Comparison of ENCODE assay signal across 11 mouse cellular contexts in the genomic region with DNA sequence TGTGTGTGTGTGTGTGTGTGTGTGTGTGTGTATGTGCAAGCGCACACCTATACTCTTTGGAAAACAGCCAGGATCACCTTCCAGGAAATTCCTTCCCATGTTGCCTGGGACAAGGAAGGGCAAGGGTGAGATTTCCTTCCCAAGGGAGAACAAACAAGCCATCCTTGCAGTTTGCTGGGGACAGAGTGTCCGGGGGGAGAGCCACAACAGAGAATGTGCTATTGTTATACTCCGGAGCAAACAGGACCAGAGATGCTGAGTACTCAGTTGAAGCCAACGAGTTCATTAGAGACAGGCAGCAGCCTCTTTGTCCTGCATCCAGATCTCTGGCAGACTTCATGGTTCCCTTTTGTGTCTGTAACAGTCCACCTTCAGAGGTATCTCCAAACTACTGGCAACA. TPM values are rescaled to one million over a fixed set of nuclear protein-coding genes. Genes with fewer than 3 reads are reported as not detected.
A peak's percentile ranks its signal among the peaks of the same experiment; 100 is the strongest.
DNase-seq lines count a peak whose midpoint lies in the region; ATAC-seq and TF ChIP-seq lines count a peak whose summit lies in the region.
"Had no signal": no experiment of that assay in that cellular context is flagged by ENCODE, and none has a peak within 500 bp of the region (broad histone marks: within the 10 kb centered on the region; RNA-seq: fewer than 3 reads in every experiment).

No protein-coding gene starts in this region.

- no peak overlapping the region; the same call in 1 of the 2 replicates for H3K9ac ChIP-seq in embryonic facial prominence, embryonic 13.5 days
- H3K9ac ChIP-seq in heart, embryonic 12.5 days: no peak overlapping the region
- no peak overlapping the region for H3K9ac ChIP-seq in stomach, postnatal 0 days (ENCODE audit: low read length)
- H3K9ac ChIP-seq: forebrain, embryonic 13.5 days; stomach, embryonic 15.5 days had no signal

- no peak for DNase-seq in embryonic facial prominence, embryonic 10.5 days (ENCODE audit: low spot score)
- DNase-seq in heart, embryonic 10.5 days (ENCODE audit: low spot score): no peak
- DNase-seq in lung, postnatal 36 days: peak; percentile 49
- no peak for DNase-seq in lung, postnatal 14 days
- DNase-seq in stomach, postnatal 0 days (ENCODE audit: low spot score): peak; percentile 48
- DNase-seq in thymus, adult 2 months: no peak

- TF ChIP-seq EP300 in stomach, postnatal 0 days (optimal IDR thresholded peaks at IDR 0.05): no peak

- H3K4me1 ChIP-seq in embryonic facial prominence, embryonic 13.5 days: peaks cover 65% of the 10 kb centered on the region
- H3K4me1 ChIP-seq in embryonic facial prominence, embryonic 10.5 days: peaks cover 68% of the 10 kb centered on the region
- peaks cover 59% of the 10 kb centered on the region for H3K4me1 ChIP-seq in heart, embryonic 10.5 days
- H3K4me1 ChIP-seq in heart, embryonic 12.5 days (replicated peaks): peaks cover 57% of the 10 kb centered on the region
- 0 out of 2 replicates have a peak, but pooled peaks cover 2% of the 10 kb centered on the region for H3K4me1 ChIP-seq in stomach, postnatal 0 days (replicated peaks; ENCODE audit: control insufficient read depth, insufficient read depth)
- peaks cover 33% of the 10 kb centered on the region for H3K4me1 ChIP-seq in thymus, adult 2 months (replicated peaks; ENCODE audit: control insufficient read depth, insufficient read depth, low read length)

- no peak overlapping the region for H3K27ac ChIP-seq in embryonic facial prominence, embryonic 13.5 days
- no peak overlapping the region for H3K27ac ChIP-seq in embryonic facial prominence, embryonic 10.5 days (replicated peaks)
- H3K27ac ChIP-seq in heart, embryonic 10.5 days: 0 out of 2 replicates have a peak overlapping the region, but pooled peaks have one; percentile 36
- no peak overlapping the region for H3K27ac ChIP-seq in heart, embryonic 12.5 days (ENCODE audit: poor library complexity, severe bottlenecking)
- H3K27ac ChIP-seq in stomach, postnatal 0 days (replicated peaks): no peak overlapping the region
- H3K27ac ChIP-seq in thymus, adult 2 months (ENCODE audit: control insufficient read depth, insufficient read depth, low read length): no peak overlapping the region
- H3K27ac ChIP-seq: forebrain, embryonic 13.5 days; hindbrain, embryonic 12.5 days; stomach, embryonic 15.5 days had no signal

- peaks cover 73% of the 10 kb centered on the region for H3K27me3 ChIP-seq in embryonic facial prominence, embryonic 13.5 days
- H3K27me3 ChIP-seq in embryonic facial prominence, embryonic 10.5 days (replicated peaks; ENCODE audit: low read depth, poor library complexity, severe bottlenecking): peaks cover 88% of the 10 kb centered on the region
- peaks cover 78% of the 10 kb centered on the region for H3K27me3 ChIP-seq in heart, embryonic 10.5 days (ENCODE audit: insufficient read depth, poor library complexity, severe bottlenecking)
- peaks cover 73% of the 10 kb centered on the region for H3K27me3 ChIP-seq in heart, embryonic 12.5 days (replicated peaks)
- no peaks in the 10 kb centered on the region; the same call in 1 of the 2 replicates for H3K27me3 ChIP-seq in stomach, postnatal 0 days (ENCODE audit: control insufficient read depth, insufficient read depth, low read length)
- H3K27me3 ChIP-seq in thymus, adult 2 months (ENCODE audit: control insufficient read depth, insufficient read depth, low read length): peaks cover 15% of the 10 kb centered on the region; the same call in 1 of the 2 replicates

- no peak for TF ChIP-seq CTCF in stomach, postnatal 0 days (IDR thresholded peaks at IDR 0.05; ENCODE audit: low read depth)
- TF ChIP-seq CTCF in thymus, adult 2 months (IDR thresholded peaks at IDR 0.05; ENCODE audit: borderline replicate concordance, control insufficient read depth, extremely low read depth, insufficient read depth, low read length, poor library complexity): no peak

- H3K4me2 ChIP-seq in embryonic facial prominence, embryonic 13.5 days: peak overlapping the region; percentile 78
- no peak overlapping the region for H3K4me2 ChIP-seq in heart, embryonic 12.5 days
- no peak overlapping the region for H3K4me2 ChIP-seq in stomach, postnatal 0 days (replicated peaks; ENCODE audit: low read depth)

- 48% methylated on average over 4 of the region's 4 CpGs for WGBS in embryonic facial prominence, embryonic 13.5 days
- 62% methylated on average over 4 of the region's 4 CpGs for WGBS in embryonic facial prominence, embryonic 10.5 days
- 74% methylated on average over 4 of the region's 4 CpGs for WGBS in heart, embryonic 10.5 days
- 68% methylated on average over 4 of the region's 4 CpGs for WGBS in heart, embryonic 12.5 days
- WGBS in stomach, postnatal 0 days: 52% methylated on average over 4 of the region's 4 CpGs
- WGBS in thymus, adult 2 months: 92% methylated on average over 4 of the region's 4 CpGs

- H3K9me3 ChIP-seq in embryonic facial prominence, embryonic 13.5 days: no peaks in the 10 kb centered on the region
- no peaks in the 10 kb centered on the region for H3K9me3 ChIP-seq in embryonic facial prominence, embryonic 10.5 days
- no peaks in the 10 kb centered on the region for H3K9me3 ChIP-seq in heart, embryonic 10.5 days
- no peaks in the 10 kb centered on the region for H3K9me3 ChIP-seq in heart, embryonic 12.5 days (replicated peaks)
- no peaks in the 10 kb centered on the region for H3K9me3 ChIP-seq in stomach, postnatal 0 days (ENCODE audit: control insufficient read depth, low read length)
- H3K9me3 ChIP-seq: forebrain, embryonic 13.5 days; hindbrain, embryonic 12.5 days; stomach, embryonic 15.5 days had no signal

- H3K4me3 ChIP-seq in embryonic facial prominence, embryonic 13.5 days: no peak overlapping the region
- H3K4me3 ChIP-seq in embryonic facial prominence, embryonic 10.5 days: no peak overlapping the region
- no peak overlapping the region for H3K4me3 ChIP-seq in heart, embryonic 10.5 days
- no peak overlapping the region for H3K4me3 ChIP-seq in heart, embryonic 12.5 days
- no peak overlapping the region for H3K4me3 ChIP-seq in stomach, postnatal 0 days (ENCODE audit: low read depth, low read length)
- no peak overlapping the region for H3K4me3 ChIP-seq in thymus, adult 2 months (ENCODE audit: control insufficient read depth, insufficient read depth, low read length)
- H3K4me3 ChIP-seq: forebrain, embryonic 13.5 days; hindbrain, embryonic 12.5 days; stomach, embryonic 15.5 days had no signal

- ATAC-seq in embryonic facial prominence, embryonic 13.5 days (ENCODE audit: insufficient number of reproducible peaks, insufficient read depth, low FRiP score, low TSS enrichment, low read depth): no peak
- ATAC-seq in heart, embryonic 12.5 days (ENCODE audit: insufficient number of reproducible peaks, low FRiP score): no peak
- ATAC-seq in stomach, postnatal 0 days (ENCODE audit: low FRiP score, low TSS enrichment): no peak

- H3K36me3 ChIP-seq in embryonic facial prominence, embryonic 13.5 days: no peaks in the 10 kb centered on the region
- no peaks in the 10 kb centered on the region for H3K36me3 ChIP-seq in embryonic facial prominence, embryonic 10.5 days (replicated peaks)
- H3K36me3 ChIP-seq in heart, embryonic 10.5 days: no peaks in the 10 kb centered on the region
- H3K36me3 ChIP-seq in heart, embryonic 12.5 days: no peaks in the 10 kb centered on the region
- H3K36me3 ChIP-seq in stomach, postnatal 0 days (ENCODE audit: control insufficient read depth, insufficient read depth, low read length): no peaks in the 10 kb centered on the region
- H3K36me3 ChIP-seq in thymus, adult 2 months (ENCODE audit: control insufficient read depth, insufficient read depth, low read length): no peaks in the 10 kb centered on the region
- H3K36me3 ChIP-seq: hindbrain, embryonic 12.5 days; stomach, embryonic 15.5 days had no signal

- no peak for TF ChIP-seq POLR2A in thymus, adult 2 months (IDR thresholded peaks at IDR 0.05; ENCODE audit: control insufficient read depth, extremely low read depth, insufficient read depth, low read length, poor library complexity)

RNA-seq across cellular contexts. Expression of a gene that starts 5.2 kb away (rescaled TPM):
- polyA plus RNA-seq in embryonic facial prominence, embryonic 13.5 days (2015; fragmentation: Nextera tagmentation; extraction: Ambion mirVana): 6.8 and 7.2 TPM in 2 replicates
- 5.3 and 5.8 TPM in 2 replicates for polyA plus RNA-seq in embryonic facial prominence, embryonic 10.5 days (2016; fragmentation: Nextera tagmentation; extraction: Ambion mirVana)
- 5.7 and 6.0 TPM in 2 replicates for polyA plus RNA-seq in heart, embryonic 10.5 days (2016; fragmentation: Nextera tagmentation; extraction: Ambion mirVana)
- 6.7 and 8.9 TPM in 2 replicates for polyA plus RNA-seq in heart, embryonic 12.5 days (2016; fragmentation: Nextera tagmentation; extraction: Ambion mirVana)
- 18.2 and 22.1 TPM in 2 replicates for polyA plus RNA-seq in stomach, postnatal 0 days (2015; fragmentation: Nextera tagmentation; extraction: Ambion mirVana)
- polyA plus RNA-seq in thymus, adult 2 months (2012; rRNA removed): 124 and 125 TPM in 2 replicates

RNA-seq across cellular contexts. Expression of a gene that starts 54.2 kb away (rescaled TPM):
- 7.2 and 7.6 TPM in 2 replicates for polyA plus RNA-seq in embryonic facial prominence, embryonic 13.5 days (2015; fragmentation: Nextera tagmentation; extraction: Ambion mirVana)
- polyA plus RNA-seq in embryonic facial prominence, embryonic 10.5 days (2016; fragmentation: Nextera tagmentation; extraction: Ambion mirVana): 8.1 and 8.9 TPM in 2 replicates
- polyA plus RNA-seq in heart, embryonic 10.5 days (2016; fragmentation: Nextera tagmentation; extraction: Ambion mirVana): 6.7 and 6.9 TPM in 2 replicates
- polyA plus RNA-seq in heart, embryonic 12.5 days (2016; fragmentation: Nextera tagmentation; extraction: Ambion mirVana): 7.4 and 7.5 TPM in 2 replicates
- polyA plus RNA-seq in stomach, postnatal 0 days (2015; fragmentation: Nextera tagmentation; extraction: Ambion mirVana): 3.6 and 4.2 TPM in 2 replicates
- 43.6 and 46.4 TPM in 2 replicates for polyA plus RNA-seq in thymus, adult 2 months (2012; rRNA removed)

Comparison
In these comparisons a context has a peak if more than half of its experiments do, and no peak if none do; other contexts are left out.
1. DNase-seq: peak in lung, postnatal 36 days (single experiment) and stomach, postnatal 0 days (single experiment); none in embryonic facial prominence, embryonic 10.5 days (single experiment), heart, embryonic 10.5 days (single experiment), lung, postnatal 14 days (single experiment) and thymus, adult 2 months (single experiment).